Mouse (Mus musculus): Measurements from ENCODE around the gene Sipa1l1. TPM values are rescaled to one million over a fixed set of nuclear protein-coding genes. Genes with fewer than 3 reads are reported as not detected.

The Sipa1l1 gene
- polyA plus RNA-seq, 1 experiment from 2014 or later: 41.6 TPM

DNA sequence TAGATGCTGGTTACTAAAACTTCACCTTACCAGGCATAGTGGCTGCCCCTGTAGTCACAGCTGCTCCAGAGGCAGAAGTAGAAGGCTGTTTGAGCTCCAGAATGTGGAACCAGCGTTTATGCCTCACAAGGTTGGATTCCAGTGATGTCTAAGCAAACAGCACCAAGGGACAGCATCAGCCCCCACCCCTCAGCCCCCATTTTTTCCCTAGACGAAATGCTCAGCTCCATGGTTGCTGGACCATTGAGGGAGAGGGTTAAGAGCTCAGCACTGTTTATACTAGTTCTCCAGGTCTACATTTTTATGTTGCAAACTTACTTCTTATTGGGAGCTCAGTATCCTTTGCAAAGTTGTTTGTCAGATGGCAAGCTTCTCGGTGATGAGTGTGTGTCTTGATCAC lies 202.1 kb downstream of the Sipa1l1 start:
- Histone ChIP-seq H3K36me3 (ENCODE audit: control insufficient read depth, insufficient read depth, low read length) (0 out of 2 replicates have a peak, but pooled peaks cover 4% of the 10 kb centered on the region), H3K27me3 (replicated peaks; ENCODE audit: control insufficient read depth, insufficient read depth, low read length) (no peaks in the 10 kb centered on the region), H3K9me3 (ENCODE audit: control insufficient read depth, low read length) (no peaks in the 10 kb centered on the region), H3K4me2 (ENCODE audit: low read length) (no peak overlapping the region), H3K9ac (ENCODE audit: low read length) (no peak overlapping the region), H3K4me1 (replicated peaks; ENCODE audit: control insufficient read depth, insufficient read depth, low read length) (peaks cover 11% of the 10 kb centered on the region; the same call in 1 of the 2 replicates), H3K4me3 (ENCODE audit: low read depth, low read length) (no peak overlapping the region), H3K27ac (ENCODE audit: low read depth) (no peak overlapping the region)
- 56% methylated on average over 3 of the region's 3 CpGs for WGBS
- DNase-seq (ENCODE audit: low spot score) (no peak), ATAC-seq (replicated peaks; ENCODE audit: low FRiP score, low TSS enrichment, low read depth) (no peak)

DNA sequence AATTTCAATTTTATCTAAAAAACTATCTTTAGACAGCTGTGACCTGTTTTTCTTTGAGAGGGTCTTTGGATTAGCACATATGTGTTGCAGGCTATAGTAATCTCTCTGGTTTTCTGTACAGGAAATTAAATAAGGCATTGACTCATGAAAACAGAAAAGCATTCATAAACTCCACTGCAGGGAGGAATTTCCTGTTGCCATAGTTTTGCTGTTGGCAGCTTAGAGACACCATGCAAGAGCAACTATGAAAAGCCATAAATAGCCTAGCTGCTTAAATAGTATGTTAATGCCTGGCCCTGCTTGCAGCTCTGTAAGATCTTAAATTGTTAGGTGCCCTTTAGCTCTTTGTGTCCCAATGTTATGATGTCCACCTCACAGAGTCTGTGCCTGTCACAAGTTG lies 204.9 kb downstream of the Sipa1l1 start:
- no peak for DNase-seq (ENCODE audit: low spot score)
- no peaks in the 10 kb centered on the region for H3K27me3 ChIP-seq (replicated peaks; ENCODE audit: control insufficient read depth, insufficient read depth, low read length)

DNA sequence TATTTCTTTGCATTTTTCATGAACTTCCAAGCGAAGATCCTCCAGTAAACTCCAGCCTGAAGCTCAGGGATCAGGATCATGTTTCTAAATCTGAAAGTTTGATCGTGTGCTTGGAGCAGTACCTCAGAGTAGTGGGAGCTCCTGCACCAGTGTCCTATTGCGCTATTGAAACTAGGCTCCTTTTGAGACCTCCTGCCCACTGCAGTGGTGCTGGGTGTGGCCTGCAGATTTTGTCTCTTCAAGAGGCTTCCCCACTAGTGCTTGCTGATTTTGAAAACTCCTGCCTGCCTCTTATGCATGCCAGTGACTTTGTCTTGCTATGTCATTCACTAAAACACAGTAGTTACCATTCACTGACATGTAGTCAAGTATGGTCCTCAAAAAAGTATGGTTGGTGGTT lies 213.8 kb downstream of the Sipa1l1 start:
- H3K4me2 ChIP-seq (ENCODE audit: low read length): no peak overlapping the region
- H3K9ac ChIP-seq (ENCODE audit: low read length): no peak overlapping the region
- H3K27ac ChIP-seq (ENCODE audit: low read depth): no peak overlapping the region
- no peaks in the 10 kb centered on the region for H3K9me3 ChIP-seq (ENCODE audit: control insufficient read depth, low read length)
- 82% methylated on average over 3 of the region's 3 CpGs for WGBS
- DNase-seq (ENCODE audit: low spot score): no peak
- H3K4me1 ChIP-seq (replicated peaks; ENCODE audit: control insufficient read depth, insufficient read depth, low read length): no peaks in the 10 kb centered on the region
- H3K27me3 ChIP-seq (replicated peaks; ENCODE audit: control insufficient read depth, insufficient read depth, low read length): no peaks in the 10 kb centered on the region
- H3K36me3 ChIP-seq (ENCODE audit: control insufficient read depth, insufficient read depth, low read length): peaks cover 25% of the 10 kb centered on the region
- no peak overlapping the region for H3K4me3 ChIP-seq (ENCODE audit: low read depth, low read length)
- ATAC-seq (replicated peaks; ENCODE audit: low FRiP score, low TSS enrichment, low read depth): no peak

More for the DNA sequence above, 204.9 kb downstream of the Sipa1l1 start:
- Histone ChIP-seq H3K9me3 (ENCODE audit: control insufficient read depth, low read length) (no peaks in the 10 kb centered on the region), H3K4me3 (ENCODE audit: low read depth, low read length) (no peak overlapping the region), H3K36me3 (ENCODE audit: control insufficient read depth, insufficient read depth, low read length) (0 out of 2 replicates have a peak, but pooled peaks cover 4% of the 10 kb centered on the region), H3K9ac (ENCODE audit: low read length) (no peak overlapping the region), H3K27ac (ENCODE audit: low read depth) (0 out of 2 replicates have a peak overlapping the region, but pooled peaks have one; percentile 0), H3K4me2 (ENCODE audit: low read length) (no peak overlapping the region), H3K4me1 (replicated peaks; ENCODE audit: control insufficient read depth, insufficient read depth, low read length) (peaks cover 5% of the 10 kb centered on the region; the same call in 1 of the 2 replicates)
- no peak for ATAC-seq (replicated peaks; ENCODE audit: low FRiP score, low TSS enrichment, low read depth)

DNA sequence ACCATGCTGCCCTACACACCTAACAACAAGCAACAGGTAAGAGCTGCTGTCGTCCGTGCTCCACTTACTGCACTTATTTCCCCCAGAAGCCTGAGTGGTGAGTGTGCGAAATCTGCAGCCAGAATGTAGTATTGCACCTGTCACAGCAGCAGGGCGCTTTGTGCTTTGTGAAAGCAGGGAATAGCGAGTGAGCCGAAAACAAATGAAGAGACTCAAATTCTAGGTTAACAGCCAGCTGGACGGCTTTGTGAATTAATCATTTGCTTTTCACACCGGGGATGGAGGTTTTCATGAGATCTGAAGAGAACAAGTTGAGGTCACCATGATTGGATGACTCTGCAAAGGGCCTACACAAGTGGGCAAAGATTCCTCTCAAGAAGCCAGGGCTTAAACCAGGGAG lies 215.6 kb downstream of the Sipa1l1 start:
- DNase-seq (ENCODE audit: low spot score) (no peak), ATAC-seq (replicated peaks; ENCODE audit: low FRiP score, low TSS enrichment, low read depth) (no peak)
- Histone ChIP-seq H3K4me3 (ENCODE audit: low read depth, low read length) (no peak overlapping the region), H3K9ac (ENCODE audit: low read length) (no peak overlapping the region), H3K9me3 (ENCODE audit: control insufficient read depth, low read length) (no peaks in the 10 kb centered on the region), H3K4me2 (ENCODE audit: low read length) (no peak overlapping the region), H3K36me3 (ENCODE audit: control insufficient read depth, insufficient read depth, low read length) (peaks cover 25% of the 10 kb centered on the region), H3K4me1 (replicated peaks; ENCODE audit: control insufficient read depth, insufficient read depth, low read length) (no peaks in the 10 kb centered on the region), H3K27ac (ENCODE audit: low read depth) (no peak overlapping the region), H3K27me3 (replicated peaks; ENCODE audit: control insufficient read depth, insufficient read depth, low read length) (no peaks in the 10 kb centered on the region)
- 89% methylated on average over 8 of the region's 8 CpGs for WGBS

DNA sequence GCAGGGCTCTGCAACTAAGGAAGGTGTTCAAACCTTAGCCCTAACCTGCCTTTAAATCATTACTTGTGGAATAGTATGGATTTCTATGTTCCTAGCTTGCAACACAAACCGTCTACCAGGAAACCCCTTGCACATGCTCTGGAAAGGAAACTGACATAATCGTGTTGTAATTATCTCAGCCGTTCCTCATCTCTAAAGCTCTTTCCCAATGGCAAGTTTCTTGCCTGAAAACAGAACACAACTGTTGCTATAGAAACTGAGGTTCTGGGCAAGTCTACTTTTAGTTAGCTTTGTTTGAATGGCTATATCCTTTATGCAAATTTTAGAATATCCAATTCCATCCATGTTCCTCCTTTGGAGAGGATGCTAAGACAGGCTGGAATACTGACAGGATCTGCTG lies 217.9 kb downstream of the Sipa1l1 start:
- Histone ChIP-seq H3K27me3 (replicated peaks; ENCODE audit: control insufficient read depth, insufficient read depth, low read length) (no peaks in the 10 kb centered on the region), H3K4me3 (ENCODE audit: low read depth, low read length) (no peak overlapping the region), H3K9ac (ENCODE audit: low read length) (no peak overlapping the region), H3K36me3 (ENCODE audit: control insufficient read depth, insufficient read depth, low read length) (peaks cover 25% of the 10 kb centered on the region), H3K4me2 (ENCODE audit: low read length) (no peak overlapping the region), H3K27ac (ENCODE audit: low read depth) (no peak overlapping the region), H3K4me1 (replicated peaks; ENCODE audit: control insufficient read depth, insufficient read depth, low read length) (no peaks in the 10 kb centered on the region), H3K9me3 (ENCODE audit: control insufficient read depth, low read length) (no peaks in the 10 kb centered on the region)
- 85% methylated on average over 3 of the region's 3 CpGs for WGBS
- DNase-seq (ENCODE audit: low spot score) (no peak), ATAC-seq (replicated peaks; ENCODE audit: low FRiP score, low TSS enrichment, low read depth) (no peak)

DNA sequence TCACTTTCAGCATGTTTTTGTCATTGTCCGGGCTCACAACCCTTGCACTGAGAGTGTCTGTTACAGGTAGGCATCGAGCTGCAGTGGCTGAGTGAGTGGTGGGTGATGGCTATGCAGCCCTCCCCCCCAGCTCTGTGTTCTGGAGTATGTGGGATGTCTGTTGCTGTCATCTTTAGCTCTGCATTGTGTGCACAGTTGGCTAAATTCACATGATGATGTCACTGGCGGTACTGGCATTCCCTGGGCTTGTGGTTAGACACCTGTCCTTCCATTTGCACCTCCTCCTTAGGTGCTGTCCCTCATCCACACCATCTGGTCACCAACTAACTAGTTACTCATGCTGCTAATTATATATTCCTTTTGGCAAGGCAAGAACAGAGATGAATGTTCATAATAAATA lies 218.5 kb downstream of the Sipa1l1 start:
- Histone ChIP-seq H3K4me3 (ENCODE audit: low read depth, low read length) (no peak overlapping the region), H3K9ac (ENCODE audit: low read length) (no peak overlapping the region), H3K4me1 (replicated peaks; ENCODE audit: control insufficient read depth, insufficient read depth, low read length) (no peaks in the 10 kb centered on the region), H3K27me3 (replicated peaks; ENCODE audit: control insufficient read depth, insufficient read depth, low read length) (no peaks in the 10 kb centered on the region), H3K4me2 (ENCODE audit: low read length) (no peak overlapping the region), H3K9me3 (ENCODE audit: control insufficient read depth, low read length) (no peaks in the 10 kb centered on the region), H3K27ac (ENCODE audit: low read depth) (no peak overlapping the region), H3K36me3 (ENCODE audit: control insufficient read depth, insufficient read depth, low read length) (peaks cover 25% of the 10 kb centered on the region)
- 92% methylated on average over 3 of the region's 3 CpGs for WGBS
- DNase-seq (ENCODE audit: low spot score) (no peak), ATAC-seq (replicated peaks; ENCODE audit: low FRiP score, low TSS enrichment, low read depth) (no peak)

DNA sequence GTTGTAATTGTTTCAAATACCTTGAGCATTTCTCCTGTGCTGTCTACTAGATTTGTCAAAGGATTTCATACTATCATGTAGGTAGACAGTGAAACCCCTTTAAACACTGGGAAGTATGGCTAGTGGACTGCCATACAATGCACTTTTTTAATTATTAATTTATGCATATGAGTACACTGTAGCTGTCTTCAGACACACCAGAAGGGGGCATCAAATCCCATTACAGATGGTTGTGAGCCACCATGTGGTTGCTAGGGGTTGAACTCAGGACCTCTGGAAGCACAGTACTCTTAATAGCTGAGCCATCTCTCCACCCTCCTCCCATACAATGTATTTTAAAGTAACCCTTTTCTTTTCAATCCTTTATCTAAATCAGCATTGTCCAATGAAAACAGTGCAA lies 219.0 kb downstream of the Sipa1l1 start:
- H3K4me2 ChIP-seq (ENCODE audit: low read length): no peak overlapping the region
- ATAC-seq (replicated peaks; ENCODE audit: low FRiP score, low TSS enrichment, low read depth): no peak
- DNase-seq (ENCODE audit: low spot score): no peak

DNA sequence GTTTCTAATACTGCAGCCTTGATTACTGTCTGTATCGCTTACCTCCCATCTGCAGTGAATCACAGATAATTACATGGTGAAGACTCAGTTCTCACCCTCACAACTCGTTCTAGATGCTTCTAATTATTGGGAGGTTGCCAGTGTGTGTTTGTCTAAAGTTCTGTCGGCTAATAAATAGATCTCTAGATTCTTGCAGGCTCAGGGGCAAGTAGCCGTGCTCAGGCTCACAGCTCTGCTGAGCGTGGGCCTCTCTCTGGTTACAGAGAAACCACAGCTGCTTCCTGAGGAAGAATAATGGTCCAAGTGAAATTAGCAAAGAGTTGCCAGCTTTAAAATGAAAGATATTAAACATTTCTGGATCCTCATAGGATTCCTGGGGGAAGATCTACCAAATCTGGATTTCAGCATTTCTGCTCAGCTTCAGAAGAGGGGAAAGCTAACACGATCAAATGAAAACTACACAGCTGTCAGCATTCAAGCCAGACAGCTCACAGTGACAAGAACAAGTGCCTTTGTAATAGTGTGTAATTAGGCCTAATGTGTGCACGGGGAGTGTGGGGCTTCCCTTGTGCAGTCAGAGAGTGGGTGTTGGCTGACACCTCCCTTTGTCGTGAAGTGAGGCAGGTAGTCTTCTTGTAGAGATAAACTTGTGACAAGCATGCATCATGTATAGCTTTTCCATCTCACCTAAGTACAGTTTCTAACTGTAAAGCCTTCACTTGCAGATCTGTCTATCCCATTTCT lies 225.2 kb downstream of the Sipa1l1 start:
- no peaks in the 10 kb centered on the region for H3K27me3 ChIP-seq (replicated peaks; ENCODE audit: control insufficient read depth, insufficient read depth, low read length)
- no peaks in the 10 kb centered on the region for H3K9me3 ChIP-seq (ENCODE audit: control insufficient read depth, low read length)
- peaks cover 17% of the 10 kb centered on the region for H3K4me1 ChIP-seq (replicated peaks; ENCODE audit: control insufficient read depth, insufficient read depth, low read length)
- ATAC-seq (replicated peaks; ENCODE audit: low FRiP score, low TSS enrichment, low read depth) (no peak), DNase-seq (ENCODE audit: low spot score) (no peak)
- peak overlapping the region; percentile 60 for H3K27ac ChIP-seq (ENCODE audit: low read depth)
- H3K9ac ChIP-seq (ENCODE audit: low read length): no peak overlapping the region
- no peak overlapping the region for H3K4me3 ChIP-seq (ENCODE audit: low read depth, low read length)
- H3K36me3 ChIP-seq (ENCODE audit: control insufficient read depth, insufficient read depth, low read length): peaks cover 10% of the 10 kb centered on the region; the same call in 1 of the 2 replicates
- no peak overlapping the region for H3K4me2 ChIP-seq (ENCODE audit: low read length)
- 31% methylated on average over 8 of the region's 8 CpGs for WGBS

More for the DNA sequence above, 219.0 kb downstream of the Sipa1l1 start:
- no peaks in the 10 kb centered on the region; the same call in 1 of the 2 replicates for H3K4me1 ChIP-seq (replicated peaks; ENCODE audit: control insufficient read depth, insufficient read depth, low read length)
- H3K27me3 ChIP-seq (replicated peaks; ENCODE audit: control insufficient read depth, insufficient read depth, low read length): no peaks in the 10 kb centered on the region
- H3K27ac ChIP-seq (ENCODE audit: low read depth): no peak overlapping the region
- H3K9ac ChIP-seq (ENCODE audit: low read length): no peak overlapping the region
- peaks cover 25% of the 10 kb centered on the region for H3K36me3 ChIP-seq (ENCODE audit: control insufficient read depth, insufficient read depth, low read length)
- no peak overlapping the region for H3K4me3 ChIP-seq (ENCODE audit: low read depth, low read length)
- H3K9me3 ChIP-seq (ENCODE audit: control insufficient read depth, low read length): no peaks in the 10 kb centered on the region

DNA sequence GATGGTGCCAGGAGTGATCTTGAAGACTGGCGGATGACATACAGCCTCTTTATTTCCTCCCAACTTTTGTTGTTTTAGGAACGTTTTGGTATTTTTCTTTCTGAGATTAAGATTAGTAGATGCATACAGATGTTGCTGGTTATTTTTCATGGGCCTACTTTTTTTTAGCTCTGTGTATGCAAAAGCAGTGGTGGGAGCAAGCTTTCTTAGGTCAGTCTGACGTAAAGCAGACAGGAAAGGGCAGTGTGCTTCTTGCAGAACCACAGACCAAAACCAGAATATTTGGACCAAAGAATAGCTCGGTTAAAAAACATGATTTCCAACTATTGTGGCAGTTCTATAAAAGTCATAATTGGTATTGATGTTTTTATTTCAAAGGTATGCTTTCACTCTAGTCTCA lies 226.1 kb downstream of the Sipa1l1 start:
- Histone ChIP-seq H3K4me3 (ENCODE audit: low read depth, low read length) (no peak overlapping the region), H3K4me2 (ENCODE audit: low read length) (no peak overlapping the region), H3K9me3 (ENCODE audit: control insufficient read depth, low read length) (no peaks in the 10 kb centered on the region), H3K9ac (ENCODE audit: low read length) (no peak overlapping the region), H3K27ac (ENCODE audit: low read depth) (peak overlapping the region; percentile 43; the same call in 1 of the 2 replicates), H3K4me1 (replicated peaks; ENCODE audit: control insufficient read depth, insufficient read depth, low read length) (peaks cover 20% of the 10 kb centered on the region), H3K27me3 (replicated peaks; ENCODE audit: control insufficient read depth, insufficient read depth, low read length) (no peaks in the 10 kb centered on the region), H3K36me3 (ENCODE audit: control insufficient read depth, insufficient read depth, low read length) (peaks cover 10% of the 10 kb centered on the region; the same call in 1 of the 2 replicates)
- WGBS: 71% methylated on average over 4 of the region's 4 CpGs
- DNase-seq (ENCODE audit: low spot score) (no peak), ATAC-seq (replicated peaks; ENCODE audit: low FRiP score, low TSS enrichment, low read depth) (no peak)
